Mouse (Mus musculus) cortical plate, adult 2 months (tissue): ENCODE measurements around the gene Tom1.

Experiments used
- CTCF ChIP-seq: fragments of 200-500 bp; IDR thresholded peaks from 2 replicates; pipeline ENCODE4 v1.5.1; 2011; ENCODE audit warnings: mild to moderate bottlenecking, control low read depth, low read length; ENCODE audit not compliant: insufficient read depth; ENCODE audit errors: extremely low read depth
- POLR2A ChIP-seq: fragments of 200-500 bp; IDR thresholded peaks from 2 replicates; pipeline ENCODE4 v1.6.1; 2011; ENCODE audit warnings: mild to moderate bottlenecking, low read length, control low read depth; ENCODE audit not compliant: insufficient read depth; ENCODE audit errors: extremely low read depth

DNA sequence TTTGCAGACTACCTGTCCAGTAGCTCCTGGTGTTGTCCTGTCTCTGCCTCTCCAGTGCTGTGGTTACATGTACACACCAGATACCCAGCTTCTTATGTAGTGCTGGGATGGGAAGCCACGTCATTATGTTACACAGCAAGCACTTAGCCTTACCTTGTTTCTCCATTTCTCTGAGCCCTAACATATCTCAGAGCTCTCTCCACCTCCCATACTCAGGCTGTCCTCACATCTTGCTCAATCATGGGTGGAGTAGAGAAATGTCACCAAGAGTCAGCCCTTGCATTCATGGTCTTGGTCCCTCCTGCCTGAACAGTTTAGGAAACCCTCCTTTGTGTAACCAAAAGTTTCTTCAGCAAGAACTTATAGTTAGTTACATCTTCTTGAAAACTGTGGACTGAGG lies 6.2 kb downstream of the Tom1 start:
- TF ChIP-seq CTCF (no peak), POLR2A (no peak)
